Mouse (Mus musculus) liver, adult 10 weeks (tissue): ENCODE measurements around the gene Spint4. TPM values are rescaled to one million over a fixed set of nuclear protein-coding genes. Genes with fewer than 3 reads are reported as not detected.

Source experiments
- polyA plus RNA-seq: library from polyadenylated mRNA; stranded (reverse); fragments of 350-450 nt; fragmentation: Illumina TruSeq; extraction: RNeasy Lipid Tissue Mini Kit (QIAGEN cat#74804); gene quantifications from one replicate; pipeline ENCODE4 v1.2.3, GENCODE M21; 2014; ENCODE audit warnings: low read depth, low replicate concordance

The Spint4 gene
- polyA plus RNA-seq: not detected

DNA sequence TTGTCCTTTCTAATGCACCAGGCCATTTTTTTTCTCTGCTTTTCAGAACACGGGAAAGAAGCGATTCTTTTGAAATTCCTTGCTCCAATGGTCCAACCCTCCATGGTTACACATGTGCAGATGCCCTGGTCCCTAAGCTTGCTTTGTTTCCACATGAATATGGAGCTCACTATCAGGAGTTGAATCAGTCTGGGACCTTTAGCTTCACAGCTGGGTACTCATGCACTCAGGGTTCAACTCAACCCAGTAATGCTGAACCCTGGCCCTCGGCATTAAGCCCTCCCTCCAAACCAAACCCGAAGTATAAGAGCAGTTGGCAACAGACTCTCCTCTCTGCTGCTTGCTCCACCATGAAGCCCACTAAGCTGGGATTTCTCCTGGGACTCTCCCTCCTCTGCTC, at the start of gene Spint4:
Gene Spint4, plus strand, starts transcription at position 301 of the 400 bp plus-strand sequence.

DNA sequence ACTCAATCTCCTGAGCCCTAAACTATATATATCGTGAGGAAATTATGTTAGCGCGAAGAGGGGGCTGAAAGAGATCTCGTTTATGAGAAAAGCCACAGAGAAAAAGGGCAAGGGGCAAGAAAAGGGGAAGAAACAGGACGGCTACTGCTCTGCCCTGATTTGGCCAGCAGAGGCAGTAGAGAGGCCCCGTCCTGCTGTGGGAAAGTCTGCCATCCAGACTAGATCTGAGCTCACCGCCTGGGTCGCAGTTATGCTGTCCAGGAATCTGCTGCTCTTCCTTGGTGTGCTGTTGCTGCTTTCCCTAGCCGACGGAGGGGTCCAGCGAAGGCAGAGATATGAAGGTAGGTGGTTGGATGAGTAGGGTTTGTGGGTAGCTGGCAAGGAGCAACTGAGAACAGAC, 42.4 kb upstream of the Spint4 start, which contains the start of gene Wfdc10:
Gene Wfdc10, plus strand, starts transcription at position 189 of the 400 bp plus-strand sequence.

DNA sequence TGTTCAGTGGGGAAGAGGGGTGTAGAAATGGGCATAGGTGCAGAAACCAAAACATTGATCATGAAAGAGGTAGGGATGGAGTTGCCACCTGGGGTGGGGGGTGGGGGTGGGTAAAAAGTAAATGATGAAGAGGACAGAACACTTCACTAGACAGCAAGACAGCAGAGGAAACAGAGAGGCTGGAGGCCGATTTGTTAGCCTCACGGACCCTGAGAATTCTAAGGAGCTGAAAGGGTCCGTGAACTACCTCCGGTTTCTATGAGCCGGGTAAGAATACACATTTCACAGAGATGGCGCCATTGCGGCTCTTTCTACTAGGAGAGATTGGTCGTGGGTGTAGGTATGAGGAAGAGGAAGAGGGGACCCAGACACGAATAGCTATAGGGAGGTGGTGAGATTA, 41.8 kb upstream of the Spint4 start, which contains the start of gene Wfdc9:
Gene Wfdc9, minus strand, starts transcription at position 101 of the 400 bp plus-strand sequence.

DNA sequence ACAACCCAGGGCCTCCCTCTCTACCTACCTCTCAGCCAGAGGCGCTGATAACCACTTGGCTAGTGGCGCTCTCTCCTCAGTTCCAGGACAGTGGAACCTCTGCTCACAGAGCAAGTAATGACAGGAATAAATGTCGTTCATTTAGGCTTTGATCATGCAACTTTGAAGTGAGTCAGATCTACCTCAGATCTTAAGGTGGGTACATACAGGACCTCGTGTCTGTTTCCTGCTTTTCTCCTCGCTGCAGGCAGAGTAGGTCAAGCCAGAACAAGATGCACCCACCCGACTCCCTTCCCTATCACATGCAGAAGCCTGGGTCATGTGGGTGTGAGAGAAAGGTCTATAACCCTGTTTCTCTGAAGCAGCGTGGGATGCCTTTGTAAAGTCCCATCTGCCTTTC, 24.3 kb upstream of the Spint4 start, which contains the start of gene Wfdc11:
Gene Wfdc11, minus strand, starts transcription at position 101 of the 400 bp plus-strand sequence.

DNA sequence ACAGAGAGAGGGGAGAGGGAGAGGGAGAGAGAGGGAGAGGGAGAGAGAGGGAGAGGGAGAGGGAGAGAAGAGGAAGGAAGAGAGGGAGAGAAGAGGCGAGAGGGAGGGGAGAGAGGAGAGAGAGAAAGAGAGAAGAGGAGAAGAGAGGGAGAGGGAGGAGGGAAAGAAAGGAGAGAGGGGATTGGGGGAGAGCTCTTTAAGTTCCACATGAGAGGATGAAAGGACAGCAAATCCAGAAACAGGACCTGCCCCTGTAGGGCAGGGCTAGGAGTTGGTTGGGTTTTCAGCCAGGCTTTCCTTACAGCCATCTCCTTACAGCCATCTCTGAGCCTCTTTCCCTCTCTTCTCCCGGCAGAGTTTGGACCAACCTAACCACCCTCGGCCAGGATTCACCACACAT, 13.5 kb upstream of the Spint4 start, which contains the start of gene Wfdc13:
Gene Wfdc13, plus strand, starts transcription at position 301 of the 400 bp plus-strand sequence.

DNA sequence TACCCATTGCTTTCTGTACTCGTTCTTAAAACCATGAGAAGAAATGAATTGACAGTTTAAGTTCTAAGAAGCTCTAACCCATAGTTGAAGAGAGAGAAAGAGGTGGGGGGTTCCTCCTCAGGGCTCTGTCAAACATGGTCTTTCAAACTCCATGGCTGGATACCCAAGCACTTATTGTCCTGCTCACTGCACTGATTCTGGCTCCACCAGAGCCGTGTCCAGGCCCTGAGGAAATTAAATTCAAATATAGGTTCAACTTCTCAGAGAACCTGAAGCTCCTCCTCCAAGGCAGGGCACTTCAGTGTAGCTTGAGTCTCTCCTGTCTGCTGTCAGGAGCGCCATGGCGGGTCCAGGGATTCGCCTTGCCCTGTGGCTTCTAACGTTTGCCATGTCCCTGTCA, 16.7 kb downstream of the Spint4 start, which contains the start of gene Spint5:
Gene Spint5, plus strand, starts transcription at position 301 of the 400 bp plus-strand sequence.

DNA sequence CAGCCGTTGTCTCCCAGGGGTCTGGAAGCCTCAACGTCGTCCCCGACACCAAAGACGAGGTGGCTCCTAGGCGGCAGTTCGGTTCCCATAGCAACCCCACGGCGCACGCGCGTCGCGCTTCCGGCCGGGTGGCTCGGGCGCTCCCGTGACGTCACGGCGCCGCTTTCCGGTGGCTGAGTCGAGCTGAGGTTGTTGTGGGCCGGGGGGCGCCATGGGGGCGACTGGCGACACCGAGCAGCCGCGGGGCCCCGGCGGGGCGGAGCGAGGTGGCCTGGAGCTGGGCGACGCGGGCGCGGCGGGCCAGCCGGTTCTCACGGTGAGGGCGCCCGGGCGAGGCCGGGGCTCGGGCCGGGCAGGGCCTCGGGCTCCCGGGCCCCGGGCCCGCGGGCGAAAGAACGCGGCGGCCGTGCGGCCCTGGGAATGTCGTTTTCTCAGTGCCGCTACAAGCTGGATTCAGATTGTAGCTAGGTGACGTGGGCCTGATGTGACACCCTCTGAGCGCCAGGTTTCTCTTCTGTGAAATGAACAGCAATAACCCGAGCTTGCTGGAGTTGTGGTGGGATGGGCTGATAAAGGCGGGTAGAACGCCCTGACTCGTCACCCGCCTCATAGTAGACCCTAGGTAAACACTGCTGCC, 47.7 kb downstream of the Spint4 start, which contains the start of the genes Wfdc3 and Dnttip1:
Gene Wfdc3, minus strand, starts transcription at position 89 of the 637 bp plus-strand sequence.
Gene Dnttip1, plus strand, starts transcription at position 141 of the 637 bp plus-strand sequence.

Other genes with a start within 250 kb of the Spint4 start
- 7.8 TPM for gene Sys1, start 241.5 kb upstream of the Spint4 start, polyA plus RNA-seq
- gene Gm20458, start 237.5 kb upstream of the Spint4 start, polyA plus RNA-seq: not detected
- not detected for gene Trp53tg5, start 224.8 kb upstream of the Spint4 start, polyA plus RNA-seq
- gene Dbndd2, start 212.4 kb upstream of the Spint4 start, polyA plus RNA-seq: 2.1 TPM
- 7.5 TPM for gene Pigt, start 201.0 kb upstream of the Spint4 start, polyA plus RNA-seq
- gene Wfdc2, start 136.1 kb upstream of the Spint4 start, polyA plus RNA-seq: not detected
- not detected for gene Spint3, start 125.0 kb upstream of the Spint4 start, polyA plus RNA-seq
- not detected for gene Wfdc6a, start 113.1 kb upstream of the Spint4 start, polyA plus RNA-seq
- gene Eppin, start 104.9 kb upstream of the Spint4 start, polyA plus RNA-seq: not detected
- gene Wfdc6b, start 85.0 kb upstream of the Spint4 start, polyA plus RNA-seq: not detected
- gene Wfdc8, start 84.9 kb upstream of the Spint4 start, polyA plus RNA-seq: not detected
- 0.37 TPM for gene Wfdc16, start 59.7 kb upstream of the Spint4 start, polyA plus RNA-seq
- not detected for gene Wfdc10, start 42.5 kb upstream of the Spint4 start, polyA plus RNA-seq
- gene Wfdc9, start 41.9 kb upstream of the Spint4 start, polyA plus RNA-seq: not detected
- gene Wfdc11, start 24.4 kb upstream of the Spint4 start, polyA plus RNA-seq: not detected
- gene Wfdc13, start 13.4 kb upstream of the Spint4 start, polyA plus RNA-seq: not detected
- not detected for gene Spint5, start 16.8 kb downstream of the Spint4 start, polyA plus RNA-seq
- not detected for gene Wfdc3, start 47.4 kb downstream of the Spint4 start, polyA plus RNA-seq
- gene Dnttip1, start 47.5 kb downstream of the Spint4 start, polyA plus RNA-seq: 1.6 TPM
- not detected for gene Ube2c, start 71.4 kb downstream of the Spint4 start, polyA plus RNA-seq
- not detected for gene Tnnc2, start 81.5 kb downstream of the Spint4 start, polyA plus RNA-seq
- gene Snx21, start 87.3 kb downstream of the Spint4 start, polyA plus RNA-seq: 1.1 TPM
- 0.93 TPM for gene Acot8, start 106.4 kb downstream of the Spint4 start, polyA plus RNA-seq
- gene Zswim3, start 106.6 kb downstream of the Spint4 start, polyA plus RNA-seq: 0.90 TPM
- gene Zswim1, start 124.2 kb downstream of the Spint4 start, polyA plus RNA-seq: 0.95 TPM
- gene Spata25, start 130.0 kb downstream of the Spint4 start, polyA plus RNA-seq: not detected
- 46.3 TPM for gene Ctsa, start 134.4 kb downstream of the Spint4 start, polyA plus RNA-seq
- gene Neurl2, start 135.0 kb downstream of the Spint4 start, polyA plus RNA-seq: not detected
- gene Pltp, start 159.2 kb downstream of the Spint4 start, polyA plus RNA-seq: 3.6 TPM
- 3.5 TPM for gene Pcif1, start 180.8 kb downstream of the Spint4 start, polyA plus RNA-seq
- gene Zfp335, start 213.3 kb downstream of the Spint4 start, polyA plus RNA-seq: 0.40 TPM
- gene Mmp9, start 242.3 kb downstream of the Spint4 start, polyA plus RNA-seq: not detected